Mouse (Mus musculus) urinary bladder, postnatal 14 days (tissue): Measurements from ENCODE around the gene Ppp2r3d.
A peak's percentile ranks its signal among the peaks of the same experiment; 100 is the strongest.
"Not testable (repeated sequence)": the region's sequence is repeated elsewhere in the genome, so short reads cannot be mapped to it uniquely, and the experiment has no call there.

ENCODE experiments used
- DNase-seq: peaks from one replicate; pipeline ENCODE4 v3.0.0; 2021; ENCODE audit warnings: low spot score

The Ppp2r3d gene

GRCm38 (mm10) chr9:124476096-124476902 is at the start of gene Ppp2r3d:
Ppp2r3d (minus strand) TSS chr9:124476898.
- DNase-seq = no peak

- not testable (repeated sequence) for DNase-seq
Observed at GRCm38 (mm10) chr9:124493693-124494092, 17.0 kb upstream of the Ppp2r3d start, which contains the start of gene Gm21836. Gm21836 (minus strand) TSS chr9:124493793.

GRCm38 (mm10) chr9:124480361-124480980 is 3.8 kb upstream of the Ppp2r3d start:
- peak; percentile 7 for DNase-seq

GRCm38 (mm10) chr9:124478081-124478480 is 1.4 kb upstream of the Ppp2r3d start:
- peak; percentile 28 for DNase-seq

- no peak for DNase-seq
Observed at GRCm38 (mm10) chr9:124475689-124476088, 1.0 kb downstream of the Ppp2r3d start.

GRCm38 (mm10) chr9:124456572-124456971 is 20.1 kb downstream of the Ppp2r3d start:
- peak; percentile 71 for DNase-seq

GRCm38 (mm10) chr9:124442533-124442855 is 34.2 kb downstream of the Ppp2r3d start:
- DNase-seq = peak; percentile 7

GRCm38 (mm10) chr9:124441681-124442532 is 34.8 kb downstream of the Ppp2r3d start:
- peak; percentile 7 for DNase-seq

GRCm38 (mm10) chr9:124440724-124441045 is 36.0 kb downstream of the Ppp2r3d start:
- no peak for DNase-seq

GRCm38 (mm10) chr9:124439848-124440723 is 36.6 kb downstream of the Ppp2r3d start:
- peak; percentile 25 for DNase-seq

GRCm38 (mm10) chr9:124439403-124439847 is 37.3 kb downstream of the Ppp2r3d start:
- DNase-seq = peak; percentile 31

- DNase-seq = peak; percentile 4
Observed at GRCm38 (mm10) chr9:124438686-124439346, 37.9 kb downstream of the Ppp2r3d start.

GRCm38 (mm10) chr9:124425411-124425885 is 51.2 kb downstream of the Ppp2r3d start:
- DNase-seq = peak; percentile 96

- peak; percentile 98 for DNase-seq
Observed at GRCm38 (mm10) chr9:124424542-124425410, 51.9 kb downstream of the Ppp2r3d start.

- no peak for DNase-seq
Observed at GRCm38 (mm10) chr9:124424292-124424541, 52.5 kb downstream of the Ppp2r3d start.

- peak; percentile 98 for DNase-seq
Observed at GRCm38 (mm10) chr9:124423552-124424291, 53.0 kb downstream of the Ppp2r3d start.

GRCm38 (mm10) chr9:124422900-124423551 is 53.7 kb downstream of the Ppp2r3d start:
- DNase-seq = peak; percentile 98

GRCm38 (mm10) chr9:124422427-124422826 is 54.3 kb downstream of the Ppp2r3d start:
- peak; percentile 81 for DNase-seq

GRCm38 (mm10) chr9:124412921-124413320 is 63.8 kb downstream of the Ppp2r3d start:
- no peak for DNase-seq
